Mouse (Mus musculus) stomach, embryonic 15.5 days (tissue): ENCODE data around the gene Acadvl. TPM values are rescaled to one million over a fixed set of nuclear protein-coding genes. Genes with fewer than 3 reads are reported as not detected.
A peak's percentile ranks its signal among the peaks of the same experiment; 100 is the strongest.
"Not testable (repeated sequence)": the region's sequence is repeated elsewhere in the genome, so short reads cannot be mapped to it uniquely, and the experiment has no call there.

Source experiments
- ATAC-seq: fragments of 200-750 bp; cut with Nextera tagmentation; 2 replicates; pipeline ENCODE4 v1.8.0; 2017; ENCODE audit warnings: low read depth, moderate number of reproducible peaks, moderate TSS enrichment; ENCODE audit not compliant: insufficient read depth, low FRiP score
- H3K27ac ChIP-seq: fragments of 300-500 bp; sonication (generic); 2 replicates; pipeline ENCODE4 v1.5.1; 2015; ENCODE audit warnings: mild to moderate bottlenecking, inconsistent platforms
- H3K27me3 ChIP-seq: fragments of 300-500 bp; sonication (generic); replicated peaks from 2 replicates; pipeline ENCODE4 v1.6.1; 2015; ENCODE audit warnings: inconsistent platforms
- H3K36me3 ChIP-seq: fragments of 300-500 bp; sonication (generic); 2 replicates; pipeline ENCODE4 v1.6.1; 2015; ENCODE audit warnings: inconsistent platforms
- H3K4me1 ChIP-seq: fragments of 300-500 bp; sonication (generic); 2 replicates; pipeline ENCODE4 v1.6.1; 2015; ENCODE audit warnings: inconsistent platforms
- H3K4me2 ChIP-seq: fragments of 300-500 bp; sonication (generic); 2 replicates; pipeline ENCODE4 v1.6.1; 2015; ENCODE audit warnings: mild to moderate bottlenecking, inconsistent platforms
- H3K4me3 ChIP-seq: fragments of 300-500 bp; sonication (generic); replicated peaks from 2 replicates; pipeline ENCODE4 v1.5.1; 2015; ENCODE audit warnings: inconsistent platforms
- H3K9ac ChIP-seq: fragments of 300-500 bp; sonication (generic); 2 replicates; pipeline ENCODE4 v1.6.1; 2015; ENCODE audit warnings: inconsistent platforms
- H3K9me3 ChIP-seq: fragments of 300-500 bp; sonication (generic); 2 replicates; pipeline ENCODE4 v1.6.1; 2016; ENCODE audit warnings: inconsistent platforms
- WGBS: fragments of 180-500 bp; shearing (Covaris S2); methylation state at CpG from one replicate; pipeline ENCODE4 v1.1.7; 2015; 5-methylcytosine and 5-hydroxymethylcytosine counted together
- polyA plus RNA-seq: library from polyadenylated mRNA; unstranded; fragments of >200 nt; fragmentation: Nextera tagmentation; extraction: Ambion mirVana; gene quantifications from 2 replicates; pipeline ENCODE4 v1.2.1, GENCODE M21; 2015

The Acadvl gene
- polyA plus RNA-seq, 1 experiment from 2014 or later: 84.8 TPM

DNA sequence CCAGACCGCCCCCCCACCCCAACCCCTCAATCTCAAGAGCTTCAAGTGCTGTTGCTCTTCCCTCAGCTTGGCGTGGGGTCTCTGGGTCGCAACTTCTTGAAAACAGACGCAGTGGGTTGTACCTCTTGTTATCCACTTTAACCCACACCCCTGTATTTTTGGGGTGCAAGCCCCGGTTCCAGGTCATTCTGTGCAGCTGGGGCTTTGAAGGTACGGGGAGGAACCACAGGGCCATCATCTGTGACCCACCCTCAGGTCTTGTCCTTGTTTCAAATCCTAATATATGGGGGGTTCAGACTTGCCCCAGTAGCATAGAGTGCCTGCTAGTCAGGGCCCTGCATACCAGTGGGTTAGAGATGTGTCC, 8.9 kb upstream of the Acadvl start:
- WGBS: 13% methylated on average over 6 of the region's 6 CpGs
- no peaks in the 10 kb centered on the region for H3K36me3 ChIP-seq
- H3K4me1 ChIP-seq: peaks cover 59% of the 10 kb centered on the region
- peak overlapping the region; percentile 16; the same call in 1 of the 2 replicates for H3K9ac ChIP-seq
- peak overlapping the region; percentile 44 for H3K4me2 ChIP-seq
- H3K9me3 ChIP-seq: no peaks in the 10 kb centered on the region
- no peak for ATAC-seq
- peak overlapping the region; percentile 22 for H3K4me3 ChIP-seq
- H3K27ac ChIP-seq: no peak overlapping the region
- H3K27me3 ChIP-seq: no peaks in the 10 kb centered on the region

DNA sequence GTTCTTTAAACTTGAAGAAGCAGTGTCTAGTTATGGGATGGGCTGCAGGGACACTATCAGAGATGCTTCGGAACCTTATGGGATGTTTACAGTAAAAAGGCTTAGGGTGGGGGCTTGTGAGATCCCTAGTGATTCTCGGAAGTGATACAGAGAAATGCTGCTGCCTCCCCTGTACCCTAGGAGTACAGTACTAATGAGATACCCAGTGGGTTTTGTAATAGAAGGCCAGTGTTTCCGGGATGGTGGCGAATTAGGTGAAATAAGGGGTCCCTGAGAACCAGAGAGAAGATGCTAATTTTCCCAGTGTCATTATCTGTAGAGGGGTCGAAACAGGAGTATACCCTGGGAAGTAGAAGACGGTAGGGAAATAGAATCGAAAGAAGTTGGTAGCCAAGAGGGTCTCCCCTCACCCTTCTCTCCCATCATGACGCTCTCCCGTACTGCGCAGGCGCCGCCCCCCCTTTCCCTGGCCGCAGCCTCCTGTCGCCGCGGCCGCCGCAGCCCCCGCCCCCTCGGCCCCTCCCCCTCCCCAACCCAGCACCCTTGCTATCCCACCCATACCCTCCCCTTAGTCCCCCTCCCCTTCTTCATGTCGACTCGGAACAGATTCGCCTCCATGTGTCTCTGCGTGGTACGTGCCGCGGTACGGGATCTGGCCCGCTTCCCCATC, 8.4 kb upstream of the Acadvl start:
- ATAC-seq: no peak
- Histone ChIP-seq H3K4me1 (peaks cover 54% of the 10 kb centered on the region), H3K4me2 (peak overlapping the region; percentile 44), H3K9me3 (no peaks in the 10 kb centered on the region), H3K9ac (0 out of 2 replicates have a peak overlapping the region, but pooled peaks have one; percentile 16), H3K27ac (no peak overlapping the region), H3K4me3 (peak overlapping the region; percentile 22), H3K36me3 (no peaks in the 10 kb centered on the region), H3K27me3 (no peaks in the 10 kb centered on the region)
- WGBS: 5% methylated on average over 19 of the region's 29 CpGs

DNA sequence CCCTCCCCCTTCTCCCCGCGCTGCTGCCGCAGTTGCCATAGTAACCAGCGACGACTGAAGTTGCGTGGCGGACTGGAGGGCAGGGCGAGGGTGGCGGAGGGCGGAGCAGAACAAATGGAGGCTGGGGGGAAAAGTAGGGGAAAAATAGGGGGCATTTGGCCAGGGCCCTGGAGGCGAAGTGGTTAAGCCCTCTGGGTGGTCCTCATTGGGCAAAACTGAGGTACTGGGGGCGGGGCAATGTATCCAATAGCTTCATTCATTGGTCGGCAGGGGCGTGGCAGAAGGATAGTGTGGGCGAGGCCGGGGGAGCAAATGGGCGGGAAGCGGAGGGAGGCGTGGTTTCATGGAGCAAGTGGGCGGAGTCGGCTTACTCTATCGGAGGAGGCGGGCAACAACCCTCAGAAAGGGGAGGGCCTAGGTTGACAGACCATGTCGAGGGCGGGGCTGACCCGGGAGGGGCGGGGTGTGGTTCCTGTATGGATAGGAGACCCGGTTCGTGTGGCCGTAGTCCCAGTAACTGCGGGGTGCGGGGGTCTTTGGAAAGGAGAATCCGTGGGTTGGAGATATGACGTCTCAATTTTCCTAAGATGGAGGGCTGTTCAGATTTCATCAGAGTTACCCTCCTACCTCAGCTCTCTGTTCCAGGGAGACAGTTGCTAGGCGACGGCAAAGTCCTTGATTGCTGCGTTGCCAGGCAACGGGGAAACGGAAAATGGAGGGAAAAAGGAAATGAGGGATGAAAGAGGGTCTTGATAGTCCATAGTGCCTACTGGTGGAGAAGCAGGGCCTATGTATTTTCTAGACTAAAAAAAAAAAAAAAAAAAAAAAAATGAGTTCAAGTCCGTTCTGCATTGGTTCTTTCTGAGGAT, 6.3 kb upstream of the Acadvl start:
- H3K4me1 ChIP-seq: peaks cover 45% of the 10 kb centered on the region
- 2% methylated on average over 40 of the region's 40 CpGs for WGBS
- H3K4me3 ChIP-seq: peak overlapping the region; percentile 54
- peak; percentile 78 for ATAC-seq
- H3K9ac ChIP-seq: no peak overlapping the region
- H3K9me3 ChIP-seq: no peaks in the 10 kb centered on the region
- no peaks in the 10 kb centered on the region for H3K36me3 ChIP-seq
- H3K27me3 ChIP-seq: no peaks in the 10 kb centered on the region
- H3K27ac ChIP-seq: peak overlapping the region; percentile 70
- H3K4me2 ChIP-seq: peak overlapping the region; percentile 76

DNA sequence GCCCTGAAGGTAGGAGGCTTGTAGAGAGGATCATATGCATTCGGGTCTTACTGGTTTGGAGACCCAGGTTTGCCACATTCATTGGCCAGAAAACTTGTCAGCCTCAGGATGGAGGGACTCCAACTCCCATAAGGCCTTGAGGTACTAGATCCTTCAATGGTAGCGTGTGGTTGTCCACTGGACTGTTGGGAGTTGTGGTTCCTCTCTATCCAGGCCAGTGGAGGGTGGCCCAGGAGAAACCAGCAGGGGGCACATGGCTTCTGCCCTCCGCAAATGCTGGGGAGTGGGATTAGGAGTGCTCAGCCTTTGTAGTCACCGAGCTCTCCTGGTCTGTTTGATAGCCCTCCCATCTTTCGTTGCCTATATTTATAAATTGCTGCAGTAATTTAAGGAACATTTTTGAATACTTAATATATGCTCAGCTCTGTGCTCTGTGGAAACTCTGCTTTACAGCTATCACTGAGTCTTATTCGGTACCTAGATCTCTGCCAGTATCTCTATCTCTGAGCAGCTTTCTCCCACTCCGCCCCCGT, 5.6 kb upstream of the Acadvl start:
- Histone ChIP-seq H3K9ac (no peak overlapping the region), H3K4me1 (peaks cover 38% of the 10 kb centered on the region), H3K4me2 (peak overlapping the region; percentile 76), H3K9me3 (no peaks in the 10 kb centered on the region), H3K4me3 (peak overlapping the region; percentile 54), H3K36me3 (no peaks in the 10 kb centered on the region), H3K27ac (peak overlapping the region; percentile 70), H3K27me3 (no peaks in the 10 kb centered on the region)
- peak; percentile 86 for ATAC-seq
- WGBS: under 1% methylated on average over 8 of the region's 8 CpGs

DNA sequence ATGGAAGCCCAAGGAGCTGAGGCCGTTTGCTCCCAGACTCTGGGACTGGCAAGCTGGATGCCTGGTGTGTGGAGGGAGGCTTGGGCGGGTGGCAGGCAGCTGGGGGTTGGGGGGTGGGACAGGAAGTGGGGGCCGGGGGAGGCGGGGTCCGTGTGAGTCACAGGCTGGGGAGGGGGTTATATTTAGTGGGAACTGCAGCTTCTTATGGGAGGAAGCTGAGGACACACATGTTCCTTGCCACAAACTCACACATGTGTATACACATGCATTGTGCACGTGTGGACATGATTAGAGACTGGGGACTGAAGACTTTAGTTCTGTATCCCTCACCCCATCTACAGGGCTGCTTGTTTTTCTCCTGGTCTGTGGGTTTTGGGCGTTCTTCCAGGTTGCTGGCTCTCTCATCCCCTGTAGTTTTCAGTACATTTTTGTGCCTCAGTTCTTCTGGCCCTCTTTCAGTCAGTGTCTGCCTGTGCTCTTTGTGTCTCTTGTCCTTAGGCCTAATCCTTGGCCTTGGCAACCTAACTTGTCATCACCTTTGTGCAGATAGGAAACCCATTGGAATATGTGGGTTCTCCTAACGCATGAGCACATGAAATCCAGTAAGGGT, 4.9 kb upstream of the Acadvl start:
- peak overlapping the region; percentile 70 for H3K27ac ChIP-seq
- no peak for ATAC-seq
- no peaks in the 10 kb centered on the region for H3K27me3 ChIP-seq
- peaks cover 31% of the 10 kb centered on the region for H3K4me1 ChIP-seq
- H3K9me3 ChIP-seq: no peaks in the 10 kb centered on the region
- no peak overlapping the region for H3K9ac ChIP-seq
- H3K4me3 ChIP-seq: peak overlapping the region; percentile 61
- 17% methylated on average over 8 of the region's 8 CpGs for WGBS
- peak overlapping the region; percentile 76 for H3K4me2 ChIP-seq
- no peaks in the 10 kb centered on the region for H3K36me3 ChIP-seq

DNA sequence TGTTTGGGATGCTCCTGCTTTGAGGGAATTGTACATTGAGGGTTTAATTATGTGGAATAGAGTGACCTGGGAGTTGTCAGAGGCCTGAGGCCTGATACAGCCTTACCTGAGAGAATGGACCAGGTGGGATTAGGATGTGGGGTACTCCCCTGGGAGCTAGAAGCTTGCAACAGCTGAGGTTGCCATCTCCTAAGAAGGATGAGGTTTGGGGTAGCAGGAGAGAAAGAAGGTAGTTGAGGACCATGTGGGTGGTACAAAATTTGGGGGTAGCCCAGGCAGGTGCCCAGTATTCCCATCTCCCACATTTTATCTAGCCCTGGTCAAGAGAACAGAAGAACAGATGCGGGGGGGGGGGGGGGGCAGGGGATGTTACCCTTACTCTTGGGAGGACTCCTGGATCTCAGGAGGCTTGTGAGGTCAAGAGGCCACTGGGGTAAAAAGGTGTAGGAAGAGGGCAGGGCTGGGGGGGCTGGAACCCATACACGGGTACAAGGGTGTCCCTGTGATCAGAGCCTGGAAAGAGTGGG, 4.3 kb upstream of the Acadvl start:
- H3K4me2 ChIP-seq: peak overlapping the region; percentile 76
- no peak for ATAC-seq
- H3K9me3 ChIP-seq: no peaks in the 10 kb centered on the region
- H3K27me3 ChIP-seq: no peaks in the 10 kb centered on the region
- H3K4me3 ChIP-seq: peak overlapping the region; percentile 61
- WGBS: 19% methylated on average over 2 of the region's 2 CpGs
- H3K36me3 ChIP-seq: no peaks in the 10 kb centered on the region
- 0 out of 2 replicates have a peak overlapping the region, but pooled peaks have one; percentile 76 for H3K9ac ChIP-seq
- H3K27ac ChIP-seq: peak overlapping the region; percentile 70
- peaks cover 32% of the 10 kb centered on the region for H3K4me1 ChIP-seq

DNA sequence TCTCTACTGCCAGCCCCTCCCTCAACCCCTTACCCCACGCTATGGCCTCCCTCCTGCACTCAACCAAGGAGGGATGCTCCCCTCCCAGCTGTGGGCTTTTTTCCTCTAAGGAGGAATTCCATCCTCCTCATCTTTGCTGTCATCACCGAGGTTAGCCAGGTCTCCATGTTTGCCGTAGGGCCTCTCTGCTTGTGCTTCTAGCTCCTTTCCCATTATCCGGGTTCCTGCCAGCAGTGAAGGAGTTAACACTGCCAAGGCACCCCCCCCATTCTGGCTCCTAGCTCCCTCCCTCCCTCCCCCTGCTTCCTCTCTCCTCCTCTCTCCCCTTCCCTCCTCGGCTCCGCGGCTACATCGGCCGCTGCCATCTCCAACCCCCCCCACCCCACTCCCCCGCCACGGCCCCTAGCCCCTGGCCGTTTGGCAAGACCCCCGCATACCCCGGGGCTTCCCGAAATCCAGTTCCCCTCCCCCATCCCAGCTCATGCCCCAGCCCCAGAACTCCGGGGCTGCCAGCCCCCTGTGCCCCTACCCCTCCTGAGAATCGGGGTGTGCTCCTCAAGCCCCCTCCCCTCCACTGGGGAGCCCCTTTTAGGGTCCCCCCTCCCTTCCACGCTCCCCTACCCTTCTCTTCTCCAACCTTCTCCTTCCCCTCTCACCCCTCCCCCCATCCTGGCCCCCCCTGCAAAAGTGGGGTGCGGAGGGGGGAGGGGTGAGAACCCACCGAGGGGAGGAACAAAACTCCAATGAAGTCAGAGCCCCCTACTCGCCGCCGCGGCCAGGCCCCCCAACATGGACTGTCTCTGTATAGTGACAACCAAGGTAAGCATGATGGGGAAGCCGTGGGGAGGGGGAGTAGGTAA, 3.1 kb upstream of the Acadvl start:
- Histone ChIP-seq H3K9me3 (no peaks in the 10 kb centered on the region), H3K4me1 (peaks cover 33% of the 10 kb centered on the region), H3K4me2 (peak overlapping the region; percentile 76)

DNA sequence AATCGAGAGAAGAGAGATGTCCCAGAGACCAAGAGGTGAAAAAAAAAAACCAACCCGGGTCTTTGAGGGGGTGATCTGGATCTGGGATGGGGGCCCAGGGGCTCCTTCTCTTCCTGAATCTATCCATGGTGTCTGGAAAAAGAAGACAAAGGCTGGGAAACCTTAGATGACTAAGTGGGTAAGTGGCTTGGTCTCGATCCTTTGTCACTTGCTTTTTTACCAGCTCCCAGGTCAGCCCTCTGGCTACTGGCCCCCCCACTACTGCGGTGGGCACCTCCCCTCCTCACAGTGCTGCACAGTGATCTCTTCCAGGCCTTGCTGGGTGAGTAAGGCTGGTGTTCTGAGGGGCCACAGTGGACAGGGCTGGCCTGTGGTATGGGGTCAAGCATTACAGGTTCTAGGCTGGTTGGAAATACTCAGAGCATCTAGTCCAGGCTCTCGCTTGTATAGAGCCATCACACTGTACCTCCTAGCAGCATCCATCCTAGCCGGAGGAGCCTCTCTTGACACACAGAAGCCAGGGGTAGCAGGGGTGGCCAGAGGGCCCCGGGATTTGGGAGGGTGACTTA, 2.1 kb upstream of the Acadvl start:
- Histone ChIP-seq H3K4me2 (peak overlapping the region; percentile 76), H3K4me3 (no peak overlapping the region), H3K4me1 (peaks cover 33% of the 10 kb centered on the region), H3K36me3 (peaks cover 11% of the 10 kb centered on the region; the same call in 1 of the 2 replicates), H3K27ac (0 out of 2 replicates have a peak overlapping the region, but pooled peaks have one; percentile 54), H3K9ac (no peak overlapping the region), H3K9me3 (no peaks in the 10 kb centered on the region), H3K27me3 (no peaks in the 10 kb centered on the region)
- WGBS: 43% methylated on average over 7 of the region's 7 CpGs
- ATAC-seq: no peak

More for the DNA sequence above, 3.1 kb upstream of the Acadvl start:
- H3K9ac ChIP-seq: peak overlapping the region; percentile 76
- no peak for ATAC-seq
- under 1% methylated on average over 25 of the region's 25 CpGs for WGBS
- peak overlapping the region; percentile 88 for H3K27ac ChIP-seq
- H3K36me3 ChIP-seq: 0 out of 2 replicates have a peak, but pooled peaks cover 6% of the 10 kb centered on the region
- no peaks in the 10 kb centered on the region for H3K27me3 ChIP-seq
- H3K4me3 ChIP-seq: peak overlapping the region; percentile 61

DNA sequence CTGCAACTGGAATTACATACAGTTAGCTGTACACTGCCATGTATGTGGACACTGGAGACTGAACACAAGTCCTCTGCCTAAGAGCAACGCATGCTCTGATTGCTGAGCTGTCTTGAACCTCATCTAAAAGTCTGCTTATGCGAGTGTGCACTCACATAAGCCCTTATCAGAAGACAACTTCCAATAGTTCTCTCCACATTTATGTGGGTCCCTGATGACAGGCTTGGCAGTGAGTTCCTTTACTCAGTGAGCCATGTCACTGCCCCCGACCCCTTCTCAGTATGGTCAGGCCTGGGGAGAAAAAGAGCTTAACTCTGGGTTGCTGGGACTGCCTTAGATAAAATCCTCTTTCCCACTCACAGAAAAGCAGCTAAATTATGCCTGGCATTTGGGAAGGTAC, 1.5 kb upstream of the Acadvl start, which contains the start of gene Dlg4:
TSS of gene Dlg4 (plus strand) at position 274 of the 400 bp plus-strand sequence.
- H3K9ac ChIP-seq: no peak within 1 kb of the TSS
- H3K4me2 ChIP-seq: peak within 1 kb of the TSS; percentile 76
- H3K4me3 ChIP-seq: no peak within 1 kb of the TSS
- no peaks in the 10 kb centered on the region for H3K27me3 ChIP-seq
- H3K27ac ChIP-seq: 0 out of 2 replicates have a peak within 1 kb of the TSS, but pooled peaks have one; percentile 54
- ATAC-seq: no peak
- H3K9me3 ChIP-seq: no peaks in the 10 kb centered on the region
- peaks cover 17% of the 10 kb centered on the region for H3K36me3 ChIP-seq
- WGBS: 60% methylated on average over 3 of the region's 3 CpGs
- H3K4me1 ChIP-seq: peaks cover 33% of the 10 kb centered on the region

DNA sequence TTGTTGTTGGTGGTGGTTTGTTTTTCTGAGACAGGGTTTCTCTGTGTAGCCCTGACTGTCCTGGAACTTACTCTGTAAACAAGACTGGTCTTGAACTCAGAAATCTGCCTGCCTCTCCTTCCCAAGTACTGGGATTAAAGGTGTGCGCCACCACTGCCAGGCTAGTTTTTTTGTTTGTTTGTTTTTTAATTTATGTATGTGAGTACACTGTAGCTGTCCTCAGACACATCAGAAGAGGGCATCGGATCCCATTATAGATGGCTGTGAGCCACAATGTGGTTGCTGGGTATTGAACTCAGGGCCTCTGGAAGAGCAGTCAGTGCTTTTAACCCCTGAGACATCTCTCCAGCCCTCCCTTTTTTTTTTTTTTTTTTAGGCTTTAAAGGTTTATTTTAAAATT, 966 bp upstream of the Acadvl start:
- not testable (repeated sequence) for H3K4me2 ChIP-seq, H3K27ac ChIP-seq, H3K9ac ChIP-seq, H3K4me3 ChIP-seq, ATAC-seq, H3K9me3 ChIP-seq, H3K27me3 ChIP-seq
- peaks cover 33% of the 10 kb centered on the region for H3K4me1 ChIP-seq
- 83% methylated on average over 2 of the region's 2 CpGs for WGBS
- H3K36me3 ChIP-seq: peaks cover 22% of the 10 kb centered on the region
